Mouse (Mus musculus) liver, embryonic 16.5 days (tissue): Measurements from ENCODE around the gene Gins3. TPM values are rescaled to one million over a fixed set of nuclear protein-coding genes. Genes with fewer than 3 reads are reported as not detected.
"Not testable (repeated sequence)": the region's sequence is repeated elsewhere in the genome, so short reads cannot be mapped to it uniquely, and the experiment has no call there.

Experiments
- ATAC-seq: fragments of 200-750 bp; cut with Nextera tagmentation; 2 replicates; pipeline ENCODE4 v1.8.0; 2017; ENCODE audit warnings: low read depth, mild to moderate bottlenecking, moderate number of reproducible peaks, moderate library complexity
- H3K27ac ChIP-seq: fragments of 300-500 bp; sonication (generic); 2 replicates; pipeline ENCODE4 v1.5.1; 2014; ENCODE audit warnings: mild to moderate bottlenecking, low read length
- H3K27me3 ChIP-seq: fragments of 300-500 bp; sonication (generic); 2 replicates; pipeline ENCODE4 v1.6.1; 2014; ENCODE audit warnings: low read depth, low read length, mixed read lengths; ENCODE audit not compliant: control insufficient read depth, insufficient read depth
- H3K36me3 ChIP-seq: fragments of 300-500 bp; sonication (generic); 2 replicates; pipeline ENCODE4 v1.6.1; 2014; ENCODE audit warnings: mild to moderate bottlenecking; ENCODE audit not compliant: control insufficient read depth, insufficient read depth
- H3K4me1 ChIP-seq: fragments of 300-500 bp; sonication (generic); 2 replicates; pipeline ENCODE4 v1.6.1; 2014; ENCODE audit warnings: low read depth, low read length, mixed read lengths; ENCODE audit not compliant: control insufficient read depth
- H3K4me2 ChIP-seq: fragments of 300-500 bp; sonication (generic); 2 replicates; pipeline ENCODE4 v1.6.1; 2014; ENCODE audit warnings: low read depth, low read length, mixed read lengths
- H3K4me3 ChIP-seq: fragments of 300-500 bp; sonication (generic); 2 replicates; pipeline ENCODE4 v1.5.1; 2014; ENCODE audit warnings: low read depth, mild to moderate bottlenecking, low read length
- H3K9ac ChIP-seq: fragments of 300-500 bp; sonication (generic); 2 replicates; pipeline ENCODE4 v1.6.1; 2014; ENCODE audit warnings: low read depth, low read length
- H3K9me3 ChIP-seq: fragments of 300-500 bp; sonication (generic); replicated peaks from 2 replicates; pipeline ENCODE4 v1.6.1; 2016; ENCODE audit warnings: low read length; ENCODE audit not compliant: control insufficient read depth
- WGBS: fragments of 180-500 bp; shearing (Covaris S2); extraction: QIAGEN DNeasy Blood & Tissue Kit; methylation state at CpG from one replicate; pipeline ENCODE4 v1.1.7; 2014; ENCODE audit not compliant: insufficient replicate concordance; 5-methylcytosine and 5-hydroxymethylcytosine counted together
- polyA plus RNA-seq: library from polyadenylated mRNA; unstranded; fragments of >200 nt; fragmentation: Nextera tagmentation; extraction: Ambion mirVana; gene quantifications from 2 replicates; pipeline ENCODE4 v1.2.1, GENCODE M21; 2015

Gins3 gene
- polyA plus RNA-seq, 1 experiment from 2014 or later, result 7.9 TPM

DNA sequence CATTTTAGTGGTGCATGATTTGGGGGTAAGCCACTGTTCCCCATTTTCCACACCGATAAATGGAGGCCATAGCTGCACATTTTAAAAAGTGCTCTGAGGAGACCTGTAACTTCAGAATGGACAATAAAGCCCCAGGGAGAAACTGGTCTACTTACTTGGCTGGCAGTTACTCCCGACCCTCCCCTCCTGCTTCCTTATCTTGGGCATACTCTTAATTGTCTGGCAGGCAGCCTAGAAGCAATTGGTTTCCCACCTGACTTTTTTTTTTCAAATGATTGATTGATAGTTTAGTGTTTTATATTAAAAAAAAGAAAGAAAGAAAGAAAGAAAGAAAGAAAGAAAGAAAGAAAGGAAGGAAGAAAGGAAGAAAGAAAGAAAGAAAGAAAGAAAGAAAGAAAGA lies 24.3 kb downstream of the Gins3 start:
- no peak overlapping the region for H3K4me3 ChIP-seq
- no peak for ATAC-seq
- no peak overlapping the region for H3K27ac ChIP-seq
- H3K4me2 ChIP-seq, result no peak overlapping the region
- H3K36me3 ChIP-seq, result no peaks in the 10 kb centered on the region
- 39% methylated on average over 2 of the region's 2 CpGs for WGBS
- H3K9ac ChIP-seq, result no peak overlapping the region
- no peaks in the 10 kb centered on the region for H3K27me3 ChIP-seq
- no peaks in the 10 kb centered on the region for H3K9me3 ChIP-seq
- H3K4me1 ChIP-seq, result no peaks in the 10 kb centered on the region

DNA sequence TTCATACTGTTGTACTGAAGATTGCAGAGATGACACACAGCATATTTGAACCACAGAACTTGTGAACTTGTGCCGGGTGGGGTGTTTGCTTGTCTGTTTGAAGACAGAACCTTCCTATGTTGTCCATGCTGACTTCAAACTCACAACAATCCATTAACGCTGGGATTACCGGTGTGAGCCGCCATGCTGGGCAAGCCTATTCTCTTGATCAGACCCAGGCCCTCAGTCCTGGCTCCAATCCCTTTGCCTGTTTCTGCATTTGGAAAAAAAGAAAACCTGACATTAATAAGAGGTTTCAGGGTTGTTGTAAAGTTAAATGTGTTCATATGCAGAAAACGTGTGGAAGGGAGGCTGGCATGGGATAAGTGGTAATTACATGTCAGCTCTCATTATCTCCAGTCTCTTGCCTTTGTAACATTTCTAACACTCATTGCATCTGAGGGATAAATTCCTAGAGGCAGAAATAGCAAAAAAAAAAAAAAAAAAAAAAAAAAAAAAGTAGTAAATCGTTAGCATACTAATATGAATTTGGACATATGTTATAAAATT lies 27.2 kb downstream of the Gins3 start:
- H3K4me2 ChIP-seq, result no peak overlapping the region
- no peaks in the 10 kb centered on the region for H3K27me3 ChIP-seq
- no peak overlapping the region for H3K27ac ChIP-seq
- WGBS, result 64% methylated on average over 6 of the region's 6 CpGs
- H3K9me3 ChIP-seq, result no peaks in the 10 kb centered on the region
- H3K9ac ChIP-seq, result no peak overlapping the region
- no peaks in the 10 kb centered on the region for H3K36me3 ChIP-seq
- H3K4me3 ChIP-seq, result no peak overlapping the region
- ATAC-seq, result no peak
- no peaks in the 10 kb centered on the region for H3K4me1 ChIP-seq

DNA sequence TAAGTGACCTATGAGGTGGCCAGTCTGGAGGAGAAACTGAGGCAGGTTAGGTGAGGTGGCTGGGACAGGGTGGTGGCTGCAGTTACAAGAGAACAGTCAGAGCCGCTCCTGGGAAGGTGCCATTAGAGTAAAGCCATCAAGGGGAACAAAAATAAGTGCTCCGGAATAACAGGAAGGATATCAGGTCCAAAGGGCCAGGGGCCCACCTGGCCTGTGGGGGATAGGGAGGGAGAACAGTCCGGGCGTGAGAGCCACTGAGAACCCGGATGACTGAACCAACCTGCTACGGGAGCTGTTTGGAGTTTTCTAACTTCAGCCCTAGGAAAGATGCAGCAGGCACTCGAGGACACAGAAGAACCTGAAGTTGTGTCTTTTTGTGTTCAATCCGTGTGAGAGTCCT lies 27.8 kb downstream of the Gins3 start:
- H3K4me2 ChIP-seq, result no peak overlapping the region
- H3K27ac ChIP-seq, result no peak overlapping the region
- no peaks in the 10 kb centered on the region for H3K9me3 ChIP-seq
- H3K27me3 ChIP-seq, result no peaks in the 10 kb centered on the region
- H3K9ac ChIP-seq, result no peak overlapping the region
- WGBS, result 61% methylated on average over 8 of the region's 8 CpGs
- H3K4me1 ChIP-seq, result no peaks in the 10 kb centered on the region
- H3K36me3 ChIP-seq, result no peaks in the 10 kb centered on the region
- no peak for ATAC-seq
- no peak overlapping the region for H3K4me3 ChIP-seq

DNA sequence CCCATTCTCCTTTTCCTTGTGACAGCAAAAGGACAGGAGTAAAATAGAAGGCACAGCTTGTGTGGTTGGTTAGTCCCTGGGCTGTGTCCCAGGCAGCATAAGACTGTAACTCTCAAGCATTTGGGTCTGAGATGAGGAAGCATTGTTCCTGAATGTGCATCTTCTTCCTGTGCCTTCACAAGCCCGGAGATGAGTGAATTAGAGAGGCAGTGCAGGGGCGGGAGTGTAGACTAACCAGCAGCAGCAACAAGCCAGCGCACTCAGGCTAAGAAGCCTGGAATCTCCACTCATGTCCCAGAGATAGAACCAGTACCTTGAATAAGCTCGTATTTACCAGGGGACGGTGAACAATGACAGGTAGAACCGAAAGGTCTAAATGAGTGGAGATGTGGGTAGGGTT lies 28.3 kb downstream of the Gins3 start:
- H3K4me2 ChIP-seq, result no peak overlapping the region
- WGBS, result 59% methylated on average over 6 of the region's 6 CpGs
- H3K4me1 ChIP-seq, result no peaks in the 10 kb centered on the region
- H3K27ac ChIP-seq, result no peak overlapping the region
- no peaks in the 10 kb centered on the region for H3K9me3 ChIP-seq
- H3K4me3 ChIP-seq, result no peak overlapping the region
- H3K9ac ChIP-seq, result no peak overlapping the region
- H3K27me3 ChIP-seq, result no peaks in the 10 kb centered on the region
- no peaks in the 10 kb centered on the region for H3K36me3 ChIP-seq
- ATAC-seq, result no peak

DNA sequence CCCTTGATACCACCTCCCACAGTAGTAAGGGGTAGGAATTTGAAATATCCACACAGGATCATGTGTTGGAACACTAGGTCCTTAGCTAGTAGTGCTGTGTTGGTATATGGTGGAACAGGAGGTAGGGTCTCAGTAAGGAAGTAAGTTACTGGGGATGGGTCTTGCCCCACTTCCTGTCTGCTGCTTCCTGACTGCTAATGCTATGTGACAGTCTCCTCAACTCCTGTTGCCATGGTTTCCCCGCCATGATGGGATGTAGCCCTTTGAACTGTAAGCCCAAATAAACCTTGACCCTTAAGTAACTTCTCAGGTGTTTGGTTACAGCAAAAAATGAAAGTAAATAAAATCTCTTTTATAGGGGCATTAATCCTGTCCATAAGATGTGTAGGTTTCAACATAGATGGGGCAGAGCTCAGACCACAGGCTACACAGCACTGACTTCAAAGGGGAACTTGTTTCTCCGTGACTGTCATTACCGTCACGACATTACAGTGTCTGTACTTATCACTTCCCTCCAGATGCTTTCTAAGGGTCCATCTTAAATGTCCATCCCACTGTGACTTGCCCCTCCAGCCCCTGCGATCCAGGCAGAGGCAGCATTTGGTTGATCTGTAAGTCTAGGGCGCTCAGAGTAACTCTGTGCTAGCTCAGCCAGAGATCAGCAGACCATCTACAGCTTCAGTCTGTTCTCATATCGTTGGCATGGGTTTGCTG lies 29.8 kb downstream of the Gins3 start:
- H3K4me1 ChIP-seq, result no peaks in the 10 kb centered on the region
- no peaks in the 10 kb centered on the region for H3K27me3 ChIP-seq
- no peak overlapping the region for H3K9ac ChIP-seq
- WGBS, result 19% methylated on average over 7 of the region's 7 CpGs
- H3K27ac ChIP-seq, result no peak overlapping the region
- no peaks in the 10 kb centered on the region for H3K36me3 ChIP-seq
- H3K4me3 ChIP-seq, result no peak overlapping the region
- no peaks in the 10 kb centered on the region for H3K9me3 ChIP-seq
- no peak for ATAC-seq
- no peak overlapping the region for H3K4me2 ChIP-seq

DNA sequence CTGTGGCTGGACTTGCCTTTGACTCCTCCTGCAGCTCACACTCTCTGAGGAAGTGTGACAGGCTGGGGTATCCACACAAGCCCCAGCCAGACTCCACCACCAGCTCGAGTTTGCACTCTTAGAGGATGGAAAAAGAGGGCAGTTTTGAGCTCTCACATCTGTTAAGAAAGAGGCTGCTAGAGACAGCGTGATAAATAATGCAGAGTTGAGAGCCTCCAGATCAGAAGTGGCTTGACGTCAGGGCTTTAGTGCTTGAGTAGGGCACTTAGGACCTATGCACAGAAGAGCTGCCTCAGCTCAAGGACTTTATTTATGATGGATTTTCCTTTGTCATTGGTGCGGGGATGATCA lies 30.3 kb downstream of the Gins3 start:
- Histone ChIP-seq H3K9me3 (no peaks in the 10 kb centered on the region), H3K4me2 (no peak overlapping the region), H3K27me3 (no peaks in the 10 kb centered on the region), H3K36me3 (no peaks in the 10 kb centered on the region), H3K9ac (no peak overlapping the region), H3K27ac (no peak overlapping the region), H3K4me3 (no peak overlapping the region), H3K4me1 (no peaks in the 10 kb centered on the region)
- no peak for ATAC-seq
- 50% methylated on average over 4 of the region's 4 CpGs for WGBS

DNA sequence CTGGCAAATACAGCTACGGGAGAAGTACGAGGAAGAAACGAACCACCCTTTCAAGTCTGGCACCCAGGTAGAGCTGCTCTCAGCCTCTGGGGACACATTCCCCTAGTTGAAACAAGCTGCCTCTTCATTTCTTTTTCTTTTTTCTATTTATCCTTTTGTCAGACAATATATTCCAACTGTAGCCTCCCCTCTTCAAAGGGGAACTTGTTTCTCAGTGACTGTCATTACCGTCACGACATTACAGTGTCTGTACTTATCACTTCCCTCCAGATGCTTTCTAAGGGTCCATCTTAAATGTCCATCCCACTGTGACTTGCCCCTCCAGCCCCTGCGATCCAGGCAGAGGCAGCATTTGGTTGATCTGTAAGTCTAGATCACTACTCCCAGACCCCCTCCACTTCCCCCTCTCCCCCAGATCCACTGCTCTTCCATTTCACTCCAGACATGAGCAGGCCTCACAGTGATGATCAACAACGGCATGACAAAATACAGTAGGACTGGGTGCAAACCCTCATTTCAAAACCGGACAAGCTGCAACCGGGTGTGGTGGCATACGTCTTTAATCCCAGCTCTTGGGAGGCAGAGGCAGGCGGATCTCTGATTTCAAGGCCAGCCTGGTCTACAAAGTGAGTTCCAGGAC lies 32.7 kb downstream of the Gins3 start:
- H3K27me3 ChIP-seq, ATAC-seq, H3K9ac ChIP-seq, H3K4me3 ChIP-seq, H3K9me3 ChIP-seq, H3K36me3 ChIP-seq, H3K27ac ChIP-seq, H3K4me2 ChIP-seq, H3K4me1 ChIP-seq: not testable (repeated sequence)
- 63% methylated on average over 11 of the region's 11 CpGs for WGBS

DNA sequence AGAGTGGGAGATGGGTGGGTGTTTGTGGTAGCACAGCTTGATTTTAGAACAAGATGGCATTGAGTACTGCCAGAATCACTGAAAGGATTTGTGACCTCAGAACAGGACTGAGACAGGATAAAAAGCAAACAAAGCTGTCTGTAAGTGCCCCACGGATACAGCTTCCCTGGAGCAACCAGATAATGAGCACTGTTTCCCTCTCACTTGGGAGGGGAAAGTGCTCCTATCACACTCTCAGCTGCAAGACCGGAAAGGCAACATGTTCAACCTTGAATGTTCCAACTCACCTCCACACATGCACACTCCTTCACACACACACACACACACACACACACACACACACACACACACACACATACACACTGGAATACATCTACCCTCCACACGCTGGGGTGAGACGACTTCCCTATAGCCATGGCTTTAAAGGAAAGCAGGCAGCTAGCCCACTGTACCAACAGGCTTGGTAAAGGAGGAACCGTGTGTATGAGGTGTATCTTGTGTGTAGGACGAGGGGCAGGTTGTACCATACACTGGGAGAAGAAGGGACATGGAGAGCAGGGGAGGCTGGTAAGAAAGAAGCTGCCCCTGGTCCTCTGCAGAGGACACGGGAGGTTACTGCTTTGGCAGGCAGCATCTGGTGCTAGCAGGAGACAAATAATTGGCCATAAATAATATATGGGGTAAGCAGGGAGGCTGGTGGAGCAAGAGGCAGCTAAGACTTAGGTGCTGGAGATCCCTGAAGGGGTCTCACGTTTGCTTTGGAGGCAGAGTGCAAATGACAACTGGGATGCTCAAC lies 35.1 kb downstream of the Gins3 start:
- ATAC-seq, result no peak
- no peak overlapping the region for H3K4me2 ChIP-seq
- H3K4me1 ChIP-seq, result no peaks in the 10 kb centered on the region
- no peaks in the 10 kb centered on the region for H3K9me3 ChIP-seq
- H3K36me3 ChIP-seq, result no peaks in the 10 kb centered on the region
- H3K9ac ChIP-seq, result no peak overlapping the region
- no peak overlapping the region for H3K27ac ChIP-seq
- H3K27me3 ChIP-seq, result peaks cover 4% of the 10 kb centered on the region
- WGBS, result 40% methylated on average over 8 of the region's 8 CpGs
- H3K4me3 ChIP-seq, result no peak overlapping the region

DNA sequence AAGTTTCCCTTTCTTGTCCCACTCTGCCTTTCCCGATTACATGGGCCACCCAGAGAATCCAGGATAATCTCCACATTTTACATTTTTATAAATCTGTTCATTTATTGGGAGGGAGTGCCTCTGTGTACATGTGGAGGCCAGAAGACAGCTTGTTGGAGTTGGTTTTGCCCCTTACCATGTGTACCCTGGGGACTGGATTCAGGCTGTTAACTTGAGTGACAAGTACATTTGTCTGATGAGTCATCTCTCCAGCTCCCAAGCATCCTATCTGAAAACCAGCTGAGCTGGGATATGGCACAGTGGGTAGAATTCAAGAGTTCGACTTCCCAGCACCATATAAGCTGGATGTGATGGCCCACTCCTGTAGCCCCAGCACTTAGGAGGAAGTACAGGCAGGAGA lies 36.7 kb downstream of the Gins3 start:
- Histone ChIP-seq H3K4me1 (no peaks in the 10 kb centered on the region), H3K36me3 (no peaks in the 10 kb centered on the region), H3K4me3 (no peak overlapping the region), H3K9me3 (no peaks in the 10 kb centered on the region), H3K27ac (no peak overlapping the region), H3K27me3 (peaks cover 5% of the 10 kb centered on the region), H3K4me2 (no peak overlapping the region), H3K9ac (no peak overlapping the region)
- WGBS, result 47% methylated on average over 2 of the region's 2 CpGs
- no peak for ATAC-seq
